Mouse (Mus musculus): ENCODE measurements around the gene Pcid2.
"Not testable (repeated sequence)": the region's sequence is repeated elsewhere in the genome, so short reads cannot be mapped to it uniquely, and the experiment has no call there.

Pcid2 gene

DNA sequence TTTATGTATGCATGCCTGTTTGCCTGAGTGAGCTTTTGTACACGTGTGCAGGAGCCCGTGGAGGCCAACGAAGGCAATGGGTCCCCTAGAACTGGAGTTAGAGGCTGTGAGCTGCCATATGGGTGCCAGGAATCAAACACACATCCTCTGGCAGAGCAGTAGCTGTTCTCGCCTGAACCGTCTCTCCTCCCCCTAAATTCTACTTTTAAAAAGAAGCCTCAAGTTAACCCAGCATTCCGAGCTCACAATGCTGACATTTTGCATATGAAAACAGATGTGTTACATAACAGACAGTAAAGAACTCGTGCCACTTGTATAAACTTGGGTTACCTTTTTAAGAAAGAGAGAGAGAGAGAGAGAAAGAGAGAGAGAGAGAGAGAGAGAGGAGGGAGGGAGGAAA lies 27.7 kb downstream of the Pcid2 start:
- DNase-seq (ENCODE audit: low spot score) = no peak

GRCm38 (mm10) chr8:13075579-13075978 lies 29.7 kb downstream of the Pcid2 start:
- DNase-seq (ENCODE audit: low spot score) = not testable (repeated sequence)

DNA sequence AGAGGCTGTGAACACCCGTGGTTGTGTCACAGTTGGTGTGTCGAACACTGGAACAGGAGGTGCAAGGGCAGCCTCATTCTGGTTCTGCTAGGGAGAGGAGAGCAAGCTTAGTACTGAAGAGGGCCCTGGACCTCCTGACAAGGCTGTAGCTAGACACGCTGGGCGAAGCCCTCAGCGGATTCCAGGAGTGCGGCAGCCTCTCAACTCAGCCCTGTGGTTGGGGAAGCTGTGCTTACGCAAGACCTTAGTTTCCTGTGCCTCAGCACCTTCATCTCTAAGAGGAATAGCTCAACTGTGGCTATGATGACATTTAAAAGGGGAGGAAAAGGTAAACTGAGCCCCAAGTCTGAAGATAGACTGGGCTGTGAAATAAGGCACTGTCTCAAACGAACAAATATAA lies 30.2 kb downstream of the Pcid2 start:
- DNase-seq (ENCODE audit: low spot score) = no peak

- DNase-seq (ENCODE audit: low spot score) = no peak
Observed at GRCm38 (mm10) chr8:13073255-13073654, 32.0 kb downstream of the Pcid2 start.

- no peak for DNase-seq (ENCODE audit: low spot score)
Observed at GRCm38 (mm10) chr8:13063112-13063511, 42.1 kb downstream of the Pcid2 start.

GRCm38 (mm10) chr8:13060441-13061150 lies 44.7 kb downstream of the Pcid2 start, which contains the start of gene Proz:
TSS of gene Proz (plus strand) at chr8:13060914.
- no peak for DNase-seq (ENCODE audit: low spot score)

GRCm38 (mm10) chr8:13057351-13057750 lies 47.9 kb downstream of the Pcid2 start:
- DNase-seq (ENCODE audit: low spot score) = no peak

DNA sequence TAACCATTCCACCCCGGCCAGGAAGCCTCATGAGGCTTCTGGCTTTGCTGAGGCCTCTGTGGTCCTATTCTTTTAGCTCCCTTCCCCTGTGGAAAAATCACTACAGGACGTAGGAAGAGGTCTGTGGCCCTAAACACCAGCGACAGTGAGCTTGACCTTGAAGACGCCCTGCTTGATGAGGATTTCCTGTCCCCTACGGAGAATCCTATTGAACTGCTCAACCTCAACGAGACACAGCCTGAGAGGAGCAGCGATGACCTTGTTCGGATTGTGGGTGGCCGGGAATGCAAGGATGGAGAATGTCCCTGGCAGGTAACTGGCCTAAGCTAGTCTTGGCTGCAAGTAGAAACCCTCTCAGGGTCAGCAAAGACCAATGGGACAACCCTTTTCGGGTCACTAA lies 54.7 kb downstream of the Pcid2 start:
- DNase-seq (ENCODE audit: low spot score) = no peak

DNA sequence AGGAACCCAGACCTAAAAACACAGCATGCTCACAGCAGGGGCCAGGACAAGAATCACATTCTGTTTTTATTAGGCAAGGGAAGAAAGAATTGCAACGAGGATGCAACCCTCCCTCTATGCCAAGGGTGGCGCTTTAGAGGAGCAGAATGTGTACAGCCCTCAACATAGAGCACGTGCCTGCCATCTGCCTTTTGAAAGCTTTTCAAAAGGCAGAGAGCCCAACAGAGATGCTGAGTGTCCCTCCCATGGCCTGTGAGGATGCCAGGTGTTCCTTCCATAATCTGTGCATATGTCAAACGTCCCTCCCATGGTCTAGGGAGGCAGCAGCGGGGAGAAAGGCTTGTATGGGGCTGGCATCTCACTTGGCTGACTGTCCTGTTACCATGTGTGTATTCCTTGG lies 57.6 kb downstream of the Pcid2 start:
- DNase-seq (ENCODE audit: low spot score) = no peak

GRCm38 (mm10) chr8:13041459-13041858 lies 63.8 kb downstream of the Pcid2 start:
- DNase-seq (ENCODE audit: low spot score) = no peak

GRCm38 (mm10) chr8:13039054-13039453 lies 66.2 kb downstream of the Pcid2 start:
- DNase-seq (ENCODE audit: low spot score) = no peak

- no peak for DNase-seq (ENCODE audit: low spot score)
Observed at GRCm38 (mm10) chr8:13037569-13037968, 67.7 kb downstream of the Pcid2 start.

- DNase-seq (ENCODE audit: low spot score) = no peak
Observed at GRCm38 (mm10) chr8:13037015-13037414, 68.2 kb downstream of the Pcid2 start, which contains the start of gene F10. TSS of gene F10 (plus strand) at chr8:13037308.

DNA sequence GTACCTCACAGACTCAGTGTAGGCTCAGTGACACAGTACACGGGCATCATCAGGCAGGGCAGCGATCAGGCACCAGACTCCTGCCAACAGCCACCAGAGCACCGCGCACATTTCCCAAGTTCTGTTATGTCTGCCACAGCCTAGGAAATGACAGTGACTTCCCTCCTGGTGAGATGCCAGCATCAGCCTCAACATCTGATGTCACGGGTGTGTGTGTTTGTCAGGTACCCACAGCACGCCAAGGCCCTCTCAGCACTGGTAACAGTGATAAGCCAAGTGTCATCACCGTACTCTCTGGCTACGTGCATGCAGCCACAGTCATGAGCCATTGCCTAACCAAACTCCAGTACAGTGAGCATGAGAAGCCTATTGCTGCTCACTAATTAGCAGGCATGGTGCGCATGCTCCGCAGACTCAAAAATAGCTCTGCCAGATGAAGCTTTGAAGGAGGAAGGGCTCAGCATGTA lies 68.9 kb downstream of the Pcid2 start:
- DNase-seq (ENCODE audit: low spot score) = no peak

- DNase-seq (ENCODE audit: low spot score) = peak; percentile 42
Observed at GRCm38 (mm10) chr8:13028482-13028881, 76.8 kb downstream of the Pcid2 start.

GRCm38 (mm10) chr8:13027615-13028014 lies 77.6 kb downstream of the Pcid2 start:
- no peak for DNase-seq (ENCODE audit: low spot score)
